In the genomic region with DNA sequence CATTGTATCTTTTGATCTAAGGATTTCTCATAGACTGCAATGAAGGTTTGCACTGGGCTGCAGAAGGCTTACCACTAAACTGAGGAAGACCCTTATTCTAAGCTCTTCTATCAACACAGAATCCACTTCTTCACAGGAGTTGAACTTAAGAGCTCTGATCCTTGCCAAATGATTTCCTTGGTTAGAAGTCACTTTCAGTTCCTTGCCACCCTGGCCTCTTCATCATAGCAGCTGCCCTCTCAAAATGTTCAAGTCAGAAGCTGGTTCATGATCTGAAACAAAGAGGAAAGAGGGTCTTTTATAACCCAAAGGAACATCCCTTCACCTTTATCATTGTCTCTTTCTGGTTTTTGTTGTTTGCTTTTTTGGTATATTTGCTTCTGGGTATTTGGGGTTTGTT, we compare ENCODE assay signal across 11 mouse cellular contexts.
"Had no signal": no experiment of that assay in that cellular context is flagged by ENCODE, and none has a peak within 500 bp of the region (broad histone marks: within the 10 kb centered on the region; RNA-seq: fewer than 3 reads in every experiment).

No protein-coding gene starts in this region.

- DNase-seq: kidney, adult 11 months; kidney, adult 9 months; kidney, postnatal 4 days; liver; liver, embryonic 13.5 days; liver, postnatal 0 days; lung, postnatal 14 days; retina, postnatal 1 day; right cerebral cortex, postnatal 4 days; thymus, postnatal 36 days had no signal

- ATAC-seq: liver, postnatal 0 days; midbrain, embryonic 15.5 days had no signal
